Mouse (Mus musculus): Measurements from ENCODE around the gene Gfm2. TPM values are rescaled to one million over a fixed set of nuclear protein-coding genes. Genes with fewer than 3 reads are reported as not detected.

Gene Gfm2
- total RNA-seq, 2 experiments from 2014 or later = 51.7 to 54.1 TPM

GRCm38 (mm10) chr13:97230101-97230500 lies 92.4 kb downstream of the Gfm2 start:
- DNase-seq = no peak

Other genes starting within 250 kb of the Gfm2 start
- gene Gcnt4, start 213.2 kb upstream of the Gfm2 start, total RNA-seq (2021) = under 1 TPM; 0.05 to 0.08 TPM
- not detected for gene 1700029F12Rik, start 103.6 kb upstream of the Gfm2 start, total RNA-seq (2021)
- gene Fam169a, start 70.7 kb upstream of the Gfm2 start, total RNA-seq (2021) = under 1 TPM; 0.62 to 0.94 TPM
- gene Gm6169, start 38.7 kb upstream of the Gfm2 start, total RNA-seq (2021) = 1 to 10 TPM in 1 of 2 experiments, not detected in 1; 9.8 TPM
- 10 to 100 TPM; 48.4 to 52.1 TPM for gene Nsa2, start within 50 bp of the Gfm2 start, total RNA-seq (2021)
- gene Hexb, start 60.4 kb downstream of the Gfm2 start, total RNA-seq (2021) = 10 to 100 TPM; 22.3 to 24.2 TPM
- gene Enc1, start 103.2 kb downstream of the Gfm2 start, total RNA-seq (2021) = 1 to 10 TPM; 7.4 to 8.8 TPM

Data from heart, adult 18-20 months (tissue).